Mouse (Mus musculus) liver, adult 2 months (tissue): ENCODE results near the gene Treml1. TPM values are rescaled to one million over a fixed set of nuclear protein-coding genes. Genes with fewer than 3 reads are reported as not detected.

Experiments
- DNase-seq: peaks from one replicate; pipeline ENCODE4 v3.0.0-alpha.2; 2011; ENCODE audit warnings: low read depth, low spot score; ENCODE audit errors: extremely low read depth
- H3K27ac ChIP-seq: fragments of 200-500 bp; replicated peaks from 2 replicates; pipeline ENCODE4 v1.5.1; 2012; ENCODE audit warnings: low read depth, mild to moderate bottlenecking, control low read depth, inconsistent platforms, low read length; ENCODE audit not compliant: insufficient read depth
- H3K27me3 ChIP-seq: fragments of 200-500 bp; 2 replicates; pipeline ENCODE4 v1.6.1; 2012; ENCODE audit warnings: mild to moderate bottlenecking, moderate library complexity, low read length, inconsistent platforms; ENCODE audit not compliant: control insufficient read depth, insufficient read depth
- H3K36me3 ChIP-seq: fragments of 200-500 bp; 2 replicates; pipeline ENCODE4 v1.6.1; 2012; ENCODE audit warnings: low read length, inconsistent platforms; ENCODE audit not compliant: control insufficient read depth, insufficient read depth
- H3K4me1 ChIP-seq: fragments of 200-500 bp; 2 replicates; pipeline ENCODE4 v1.6.1; 2011; ENCODE audit warnings: low read length; ENCODE audit not compliant: control insufficient read depth, insufficient read depth
- H3K4me3 ChIP-seq: fragments of 200-500 bp; 2 replicates; pipeline ENCODE4 v1.5.1; 2011; ENCODE audit warnings: low read depth, mild to moderate bottlenecking, control low read depth, low read length, moderate library complexity; ENCODE audit not compliant: insufficient read depth
- H3K79me2 ChIP-seq: fragments of 200-500 bp; 2 replicates; pipeline ENCODE4 v1.6.1; 2012; ENCODE audit warnings: inconsistent platforms, mild to moderate bottlenecking, low read length, moderate library complexity; ENCODE audit not compliant: control insufficient read depth, insufficient read depth
- H3K9ac ChIP-seq: fragments of 200-500 bp; 2 replicates; pipeline ENCODE4 v1.6.1; 2012; ENCODE audit warnings: low read depth, mild to moderate bottlenecking, control low read depth, inconsistent platforms, low read length
- CTCF ChIP-seq: fragments of 200-500 bp; IDR thresholded peaks from 2 replicates; pipeline ENCODE4 v1.5.1; 2011; ENCODE audit warnings: low read depth, low read length, control low read depth
- POLR2A ChIP-seq: fragments of 200-500 bp; IDR thresholded peaks from 2 replicates; pipeline ENCODE4 v1.6.1; 2011; ENCODE audit warnings: low read length, control low read depth; ENCODE audit not compliant: insufficient read depth; ENCODE audit errors: extremely low read depth
- WGBS: fragments of 180-500 bp; shearing (Covaris S2); methylation state at CpG from one replicate; pipeline ENCODE4 v1.1.7; 2018; 5-methylcytosine and 5-hydroxymethylcytosine counted together
- polyA plus RNA-seq: library from polyadenylated mRNA; depleted of rRNA; stranded (reverse); fragments of >200 nt; gene quantifications from 2 replicates; pipeline ENCODE4 v1.2.3, GENCODE M21; 2012
- total RNA-seq: library from RNA; depleted of rRNA; stranded (reverse); fragments of >200 nt; gene quantifications from 2 replicates; pipeline ENCODE4 v1.2.3, GENCODE M21; 2014

Gene Treml1
- total and polyA plus RNA-seq, 2 experiments, result 0.39 TPM; not detected in 1

DNA sequence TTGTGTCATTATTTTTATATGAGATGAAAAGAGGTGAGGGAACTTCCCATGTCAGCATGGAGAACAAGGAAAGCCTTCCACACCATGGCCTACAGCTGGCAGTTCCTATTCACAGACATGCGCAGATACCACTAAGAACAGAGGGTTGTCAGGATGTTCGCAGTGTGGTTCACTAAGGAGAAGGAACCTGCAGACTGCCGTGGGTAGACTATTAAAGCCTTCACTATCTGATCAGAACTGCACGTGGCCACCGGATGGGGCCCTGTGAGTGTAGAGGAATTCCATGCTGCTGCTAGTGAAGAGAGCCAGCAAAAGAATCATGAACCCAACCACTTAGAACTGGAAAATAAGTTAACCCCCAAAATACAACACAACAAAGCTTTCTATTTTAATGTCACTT lies 29.7 kb downstream of the Treml1 start:
- H3K9ac ChIP-seq, result no peak overlapping the region
- H3K4me3 ChIP-seq, result no peak overlapping the region
- no peak overlapping the region for H3K27ac ChIP-seq
- H3K79me2 ChIP-seq, result no peaks in the 10 kb centered on the region
- WGBS, result 90% methylated on average over 5 of the region's 5 CpGs
- H3K36me3 ChIP-seq, result peaks cover 62% of the 10 kb centered on the region
- TF ChIP-seq POLR2A (no peak), CTCF (no peak)
- no peak for DNase-seq
- no peaks in the 10 kb centered on the region for H3K27me3 ChIP-seq
- no peaks in the 10 kb centered on the region for H3K4me1 ChIP-seq

DNA sequence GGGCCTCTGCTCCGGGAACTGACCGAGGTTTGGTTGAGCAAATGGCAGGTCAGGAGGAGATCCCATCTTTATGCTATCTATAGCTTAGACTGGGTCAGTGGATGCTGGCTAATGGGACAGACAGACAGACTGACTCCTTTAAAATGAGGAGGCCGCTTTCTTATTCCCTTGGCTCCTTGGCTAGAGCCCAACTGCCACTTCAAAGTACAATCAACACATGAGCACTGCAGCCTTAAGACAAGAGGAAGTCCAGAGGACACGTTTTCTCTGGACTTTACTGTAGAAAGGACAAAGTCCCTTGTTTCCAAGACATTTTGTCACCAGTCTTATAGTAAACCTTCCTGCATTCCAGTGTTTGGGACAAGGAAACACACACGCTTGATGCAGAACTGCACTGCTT lies 31.7 kb downstream of the Treml1 start:
- no peaks in the 10 kb centered on the region for H3K27me3 ChIP-seq
- TF ChIP-seq POLR2A, result no peak
- no peak for TF ChIP-seq CTCF
- no peak overlapping the region for H3K27ac ChIP-seq
- no peak overlapping the region for H3K4me3 ChIP-seq
- no peak overlapping the region for H3K9ac ChIP-seq
- no peaks in the 10 kb centered on the region for H3K79me2 ChIP-seq
- DNase-seq, result no peak
- WGBS, result 95% methylated on average over 5 of the region's 5 CpGs
- peaks cover 76% of the 10 kb centered on the region for H3K36me3 ChIP-seq
- no peaks in the 10 kb centered on the region for H3K4me1 ChIP-seq

DNA sequence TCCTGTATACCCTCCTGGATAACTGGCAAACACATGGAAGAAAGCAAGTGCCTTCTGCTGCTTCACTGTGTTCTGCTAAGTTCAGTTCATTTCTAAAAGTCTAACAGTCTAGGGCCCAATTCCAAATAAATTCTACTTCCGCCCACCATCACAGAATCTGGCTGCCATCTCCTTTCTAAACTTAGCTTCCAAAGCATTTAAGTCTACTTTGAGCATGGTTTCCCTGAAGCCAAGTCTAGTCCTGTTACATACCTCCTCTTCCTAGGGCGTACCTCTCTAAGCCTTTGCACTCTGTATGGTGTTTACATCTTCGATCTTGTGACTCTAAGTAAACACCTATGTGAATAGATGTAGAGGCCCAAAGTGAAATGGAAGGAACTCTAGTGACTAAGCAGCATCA lies 32.9 kb downstream of the Treml1 start:
- TF ChIP-seq CTCF, result no peak
- no peak for TF ChIP-seq POLR2A
- Histone ChIP-seq H3K4me3 (no peak overlapping the region), H3K4me1 (no peaks in the 10 kb centered on the region), H3K79me2 (no peaks in the 10 kb centered on the region), H3K27ac (no peak overlapping the region), H3K9ac (no peak overlapping the region), H3K36me3 (peaks cover 75% of the 10 kb centered on the region), H3K27me3 (no peaks in the 10 kb centered on the region)
- 88% methylated on average over 3 of the region's 3 CpGs for WGBS
- DNase-seq, result no peak

DNA sequence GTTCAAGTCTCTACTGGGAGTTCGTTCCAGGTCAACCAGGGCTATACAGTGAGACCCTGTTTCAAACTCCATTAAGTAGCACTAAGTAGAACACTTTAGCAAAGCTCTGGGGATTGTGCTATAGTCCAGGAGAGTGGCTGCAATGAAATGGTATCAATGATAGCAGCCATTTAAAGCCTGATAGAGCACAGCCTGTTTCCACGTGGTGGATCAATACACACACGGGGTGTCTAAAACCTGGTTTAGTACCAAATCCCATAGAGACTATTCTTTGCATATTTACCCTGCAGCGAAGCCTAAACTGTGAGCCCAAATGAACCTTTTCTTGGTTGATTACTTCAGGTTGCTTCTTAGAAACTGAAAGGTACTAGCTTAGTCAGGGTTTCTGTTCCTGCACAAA lies 42.0 kb downstream of the Treml1 start:
- Histone ChIP-seq H3K36me3 (peaks cover 29% of the 10 kb centered on the region), H3K27me3 (no peaks in the 10 kb centered on the region), H3K4me1 (no peaks in the 10 kb centered on the region), H3K79me2 (peaks cover 24% of the 10 kb centered on the region; the same call in 1 of the 2 replicates), H3K4me3 (no peak overlapping the region), H3K27ac (no peak overlapping the region), H3K9ac (no peak overlapping the region)
- DNase-seq, result no peak
- 68% methylated on average over 4 of the region's 4 CpGs for WGBS
- TF ChIP-seq CTCF, result no peak
- TF ChIP-seq POLR2A, result no peak

DNA sequence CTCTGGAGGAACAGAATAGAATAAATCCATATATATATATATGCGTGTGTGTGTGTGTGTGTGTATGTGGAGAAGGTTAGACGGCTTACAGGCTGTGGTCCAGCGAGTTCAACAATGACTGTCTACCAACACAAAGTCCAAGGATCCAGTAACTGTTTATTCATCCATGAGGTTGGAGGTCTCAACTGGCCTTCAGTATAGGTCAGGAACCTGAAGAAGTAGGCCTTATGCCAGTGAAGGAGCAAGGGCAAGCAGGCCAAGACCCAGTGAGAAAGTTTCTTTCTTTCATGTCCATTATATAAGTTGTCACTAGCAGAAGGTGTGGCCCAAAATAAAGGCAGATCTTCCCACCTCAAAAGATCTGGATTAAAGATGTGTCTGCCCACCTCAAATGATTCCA lies 43.0 kb downstream of the Treml1 start:
- 67% methylated on average over 3 of the region's 3 CpGs for WGBS
- Histone ChIP-seq H3K4me3 (no peak overlapping the region), H3K9ac (no peak overlapping the region), H3K27ac (no peak overlapping the region), H3K36me3 (peaks cover 22% of the 10 kb centered on the region), H3K27me3 (no peaks in the 10 kb centered on the region), H3K4me1 (no peaks in the 10 kb centered on the region), H3K79me2 (peaks cover 28% of the 10 kb centered on the region; the same call in 1 of the 2 replicates)
- peak; percentile 6 for DNase-seq
- no peak for TF ChIP-seq POLR2A
- TF ChIP-seq CTCF, result no peak

DNA sequence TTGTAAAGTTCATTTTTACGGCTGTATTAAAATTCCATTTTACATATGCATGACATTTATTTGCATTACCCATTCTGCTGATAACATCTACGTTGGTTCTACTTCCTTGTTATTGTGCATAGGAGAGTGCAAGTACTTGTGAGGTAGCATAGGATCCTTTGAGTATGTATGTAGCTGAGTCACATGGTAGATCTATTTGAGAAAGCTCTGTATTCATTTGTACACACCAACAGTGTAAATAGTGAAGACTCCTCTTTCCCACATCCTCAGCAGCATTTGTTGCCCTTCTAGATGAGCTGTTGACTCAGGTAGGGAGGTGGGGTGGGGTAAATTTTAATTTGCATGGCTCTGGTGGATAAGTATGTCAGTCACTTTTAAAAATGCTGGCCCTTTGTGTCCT lies 44.1 kb downstream of the Treml1 start:
- Histone ChIP-seq H3K27ac (no peak overlapping the region), H3K36me3 (peaks cover 13% of the 10 kb centered on the region), H3K79me2 (peaks cover 28% of the 10 kb centered on the region; the same call in 1 of the 2 replicates), H3K27me3 (no peaks in the 10 kb centered on the region), H3K9ac (no peak overlapping the region), H3K4me3 (no peak overlapping the region), H3K4me1 (0 out of 2 replicates have a peak, but pooled peaks cover 5% of the 10 kb centered on the region)
- WGBS, result 96% methylated on average over 2 of the region's 2 CpGs
- DNase-seq, result no peak
- TF ChIP-seq CTCF, result no peak
- TF ChIP-seq POLR2A, result no peak
